Mouse (Mus musculus) layer of hippocampus, adult 18-20 months (tissue): ENCODE measurements at regions not wholly inside any gene's neighbourhood (a gene's known extent, or its start where the extent isn't known, plus 50 kb on each side); places are given as distances from the start of the nearest gene placed in this dataset.

Experiments
- DNase-seq, 2 experiments: peaks; one replicate each; pipeline ENCODE4 v3.0.0; 2022; ENCODE audit warnings: low spot score in 2 of 2

DNA sequence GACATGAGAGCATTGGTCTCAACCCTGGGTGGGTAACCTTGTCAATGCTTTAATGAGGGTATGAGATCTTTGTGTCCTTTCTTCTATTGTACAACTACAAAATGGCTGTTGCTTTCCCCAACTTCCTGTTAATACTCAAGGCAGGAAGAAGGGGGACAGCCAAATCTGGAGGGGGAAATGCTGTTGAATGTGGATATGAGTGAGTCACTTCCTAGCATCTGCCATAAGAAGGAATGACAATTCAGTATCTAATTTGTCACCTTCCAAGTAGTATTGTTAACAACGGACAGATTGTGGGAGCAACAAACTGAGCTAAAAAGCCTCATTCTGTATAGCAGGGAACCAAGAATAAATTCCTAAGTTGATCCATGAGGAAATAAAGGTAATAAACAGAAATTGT lies 309.2 kb upstream of the Aco1 start:
- no peak for DNase-seq
